Mouse (Mus musculus) adrenal gland (tissue): ENCODE data around the gene Acsbg1.
"Not testable (repeated sequence)": the region's sequence is repeated elsewhere in the genome, so short reads cannot be mapped to it uniquely, and the experiment has no call there.

Experiments used
- intact Hi-C: fragments of 180-260 bp; cut with DNase I; formaldehyde crosslinking; loops from one replicate; pipeline ENCODE4 v1.15.1; 2025

The Acsbg1 gene

DNA sequence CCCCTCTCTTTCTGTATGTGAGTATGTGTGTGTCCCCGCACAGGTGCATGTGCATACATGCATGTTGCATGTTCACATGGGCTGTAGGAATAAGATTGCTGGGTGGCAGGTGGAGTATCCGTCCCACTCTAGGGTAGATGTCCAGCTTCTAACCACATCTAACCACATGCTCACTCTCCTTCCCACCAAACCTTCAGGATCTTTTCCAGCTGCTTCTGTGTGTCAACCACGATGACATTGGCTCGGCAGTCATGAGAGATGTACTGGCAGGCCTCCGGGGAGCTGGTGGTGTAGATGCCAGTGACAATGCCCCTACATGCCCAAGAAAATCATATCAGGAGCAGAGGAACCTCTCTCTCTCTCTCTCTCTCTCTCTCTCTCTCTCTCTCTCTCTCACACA lies 34.4 kb downstream of the Acsbg1 start:
- intact Hi-C loops: no loop called here

DNA sequence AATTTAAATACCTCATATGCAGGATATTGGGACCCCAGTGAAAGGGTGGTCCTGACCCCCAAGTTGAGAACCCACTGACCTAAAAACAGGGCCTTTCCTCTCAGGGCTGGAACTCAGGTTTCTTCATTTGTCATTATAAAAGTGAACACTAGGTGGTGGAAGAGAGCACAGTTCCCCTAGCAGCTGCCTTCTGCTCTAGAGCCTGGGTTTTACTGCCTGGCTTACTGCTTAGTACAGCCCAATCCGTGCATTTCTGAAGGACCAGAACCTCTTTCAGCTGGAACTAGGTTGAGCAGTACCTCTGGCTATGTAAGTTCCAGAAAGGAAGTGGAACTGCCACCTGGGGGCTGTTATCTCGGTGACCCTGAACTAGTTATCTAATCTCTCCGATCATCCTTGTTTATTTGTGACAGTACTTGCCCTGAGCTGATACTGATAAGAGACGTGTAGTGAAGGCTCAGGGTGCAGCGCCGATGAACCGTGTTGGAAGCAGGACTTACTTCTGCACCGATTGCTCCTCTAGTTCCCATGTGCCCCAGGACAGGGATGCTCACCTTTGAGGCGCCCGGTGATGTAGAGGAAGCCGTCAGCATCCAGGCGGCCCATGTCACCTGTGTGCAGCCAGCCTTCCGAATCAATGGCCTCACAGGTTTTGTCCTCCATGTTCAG lies 47.4 kb downstream of the Acsbg1 start:
- intact Hi-C loops: loop anchor here (1.0 kb wide), 1 partner anchor 62 kb away; no protein-coding TSS in a partner anchor

DNA sequence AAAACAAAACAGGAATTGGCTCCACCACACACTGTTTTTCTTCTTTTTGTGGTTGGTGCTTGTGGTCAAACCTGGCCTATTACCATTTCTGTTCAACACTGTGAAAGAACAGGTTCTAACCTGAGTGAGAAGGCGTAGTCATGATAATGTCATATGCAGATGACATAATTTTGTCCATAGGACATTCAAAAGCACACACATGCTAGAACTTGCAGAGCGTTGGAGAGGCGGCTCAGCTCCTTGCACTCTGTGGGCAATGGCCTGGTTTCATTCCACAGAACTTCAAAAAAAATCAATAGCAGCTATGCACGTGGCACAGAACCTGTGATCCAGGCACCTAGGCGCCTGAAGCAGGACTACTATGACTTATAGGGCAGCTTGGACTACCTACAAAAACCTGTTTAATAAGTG lies 48.9 kb downstream of the Acsbg1 start:
- intact Hi-C loops: no loop called here

DNA sequence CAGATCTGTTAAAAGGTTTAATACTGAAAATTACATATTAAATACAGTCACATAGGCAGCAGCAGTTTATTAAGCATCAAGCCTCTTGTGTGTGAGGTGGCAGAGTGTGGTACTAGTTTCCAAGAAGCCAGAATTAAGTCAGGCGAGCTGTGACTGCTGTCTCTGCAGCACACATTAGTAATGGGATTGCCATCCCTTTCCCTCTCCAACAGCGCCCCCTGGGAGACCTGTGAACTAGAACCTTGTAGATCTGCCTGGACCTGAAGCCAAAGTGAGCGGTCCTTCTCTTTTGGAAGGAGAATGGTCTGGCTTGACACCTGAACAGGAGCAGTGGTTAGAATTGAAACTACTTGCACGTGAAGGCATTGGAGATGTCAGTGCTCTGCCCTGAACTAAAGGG lies 56.8 kb downstream of the Acsbg1 start:
- intact Hi-C loops: loop anchor here (5.0 to 10.0 kb wide), 2 partner anchors 53 to 170 kb away; no protein-coding TSS in a partner anchor

DNA sequence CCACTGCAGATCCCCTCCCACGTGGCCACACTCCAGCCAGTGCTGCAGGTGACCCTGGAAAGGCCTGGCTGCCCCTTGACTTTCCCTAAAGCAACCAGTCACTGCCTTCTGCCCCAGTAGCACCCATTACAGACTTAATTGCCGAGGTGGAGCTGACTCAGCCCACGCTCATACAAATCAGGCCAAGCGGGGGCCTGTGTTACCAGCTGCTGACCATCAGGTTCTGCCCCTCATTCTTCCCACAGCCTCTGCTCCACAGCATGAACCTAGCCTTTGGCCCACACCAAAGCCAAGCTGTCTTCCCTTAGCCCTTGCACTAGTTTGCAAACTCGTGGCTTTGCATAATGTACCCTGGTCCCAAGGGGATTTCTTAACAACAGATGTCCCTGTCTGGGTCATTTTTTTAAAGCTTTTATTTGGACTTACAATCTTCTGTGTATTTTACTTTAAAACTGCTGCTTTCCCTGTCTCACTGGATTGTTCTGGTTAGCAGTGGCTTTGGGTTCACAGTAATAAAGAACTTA lies 57.5 kb downstream of the Acsbg1 start:
- intact Hi-C loops: loop anchor here (10.0 kb wide), 1 partner anchor 169 kb away; no protein-coding TSS in a partner anchor

DNA sequence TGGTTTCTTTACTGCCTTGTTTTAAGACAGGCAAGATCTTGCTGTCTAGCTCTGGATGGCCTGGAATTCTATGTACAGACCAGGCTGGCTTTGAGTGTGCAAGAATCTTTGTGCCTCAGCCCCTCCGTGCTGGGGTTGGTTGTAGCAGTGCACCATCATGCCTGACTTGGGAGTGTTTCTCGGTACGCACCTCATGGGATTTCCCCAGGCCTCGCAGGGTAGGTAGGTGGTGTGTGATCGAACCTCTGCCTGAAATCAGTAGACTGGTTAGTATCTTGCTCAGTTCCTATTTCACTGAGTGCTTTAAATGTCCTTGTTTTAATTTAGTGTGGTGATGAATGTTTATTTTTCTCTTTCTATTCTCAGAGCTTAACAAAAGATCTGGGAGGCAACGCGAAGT lies 58.8 kb downstream of the Acsbg1 start:
- intact Hi-C loops: loop anchor here (10.0 kb wide), 1 partner anchor 168 kb away; no protein-coding TSS in a partner anchor

DNA sequence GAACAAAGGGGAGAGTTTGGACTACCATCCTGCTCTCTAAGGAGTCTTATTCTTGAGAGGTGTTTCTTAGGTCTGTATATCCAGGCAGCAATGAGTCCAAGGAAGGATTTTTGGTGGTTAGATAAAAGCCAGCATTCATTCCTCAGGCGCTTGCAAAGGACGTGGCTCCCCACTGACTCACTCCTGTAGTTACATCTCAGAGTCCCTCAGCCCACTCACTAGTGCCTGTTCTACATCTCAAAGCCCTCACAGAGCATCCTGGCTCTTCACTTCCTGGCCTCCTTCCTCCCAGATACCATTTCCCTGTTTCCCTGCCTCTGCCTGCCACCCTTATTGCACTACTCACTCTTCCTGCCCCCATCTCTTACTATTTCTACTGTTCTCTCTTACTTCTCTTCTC lies 59.3 kb downstream of the Acsbg1 start:
- intact Hi-C loops: loop anchor here (10.0 kb wide), 1 partner anchor 168 kb away; no protein-coding TSS in a partner anchor

DNA sequence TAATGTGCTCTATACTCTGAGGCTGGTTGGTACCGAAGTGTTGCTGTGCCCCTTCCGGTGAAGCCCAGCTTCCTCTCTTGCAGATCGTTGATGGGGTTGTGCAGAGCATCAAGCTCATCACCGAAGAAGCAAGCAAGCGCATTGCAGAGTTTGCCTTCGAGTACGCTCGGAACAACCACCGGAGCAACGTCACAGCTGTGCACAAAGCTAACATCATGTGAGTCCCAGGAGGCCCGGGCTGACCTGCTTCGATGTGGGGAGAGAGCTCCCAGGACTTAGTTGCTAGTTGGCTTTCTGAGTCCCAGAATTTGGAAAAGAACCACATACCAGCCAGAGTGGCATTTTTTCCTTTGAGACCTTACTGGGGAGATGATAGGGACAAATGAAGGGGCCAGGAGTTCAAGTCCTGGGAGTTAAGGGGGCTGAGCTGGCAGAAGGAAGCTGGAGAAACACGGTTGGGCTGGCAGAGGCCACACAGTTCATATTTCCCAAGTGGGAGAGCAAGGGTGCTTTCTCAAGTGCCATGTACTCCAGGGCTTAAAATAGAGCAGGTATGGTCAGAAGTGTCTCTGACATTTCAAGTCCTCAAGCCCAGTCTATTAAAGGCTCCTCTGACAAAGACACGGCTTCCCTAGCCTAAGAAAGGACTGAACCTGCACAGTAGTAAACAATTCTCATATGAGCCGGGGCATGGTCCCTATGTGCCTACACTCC lies 64.8 kb downstream of the Acsbg1 start:
- intact Hi-C loops: no loop called here

DNA sequence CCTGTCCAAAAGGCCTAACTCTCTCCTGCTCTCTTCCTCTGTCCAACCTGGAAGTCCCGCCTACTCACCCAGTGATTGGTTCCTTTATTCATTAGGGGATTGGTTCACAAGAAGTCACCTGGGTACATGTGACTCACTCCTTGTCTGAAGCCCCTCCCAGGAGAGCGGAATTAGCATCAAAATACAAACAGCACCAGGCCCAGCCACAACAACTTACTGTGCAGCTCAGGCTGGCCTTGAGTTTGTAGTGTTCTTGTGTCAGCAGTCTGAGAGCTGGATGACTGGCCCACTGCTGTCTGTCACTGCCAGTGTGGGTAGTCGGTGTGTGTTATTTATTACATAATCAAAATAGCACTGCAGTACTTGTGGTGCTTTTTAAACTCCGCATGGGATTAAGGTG lies 68.0 kb downstream of the Acsbg1 start:
- intact Hi-C loops: not testable (repeated sequence)

DNA sequence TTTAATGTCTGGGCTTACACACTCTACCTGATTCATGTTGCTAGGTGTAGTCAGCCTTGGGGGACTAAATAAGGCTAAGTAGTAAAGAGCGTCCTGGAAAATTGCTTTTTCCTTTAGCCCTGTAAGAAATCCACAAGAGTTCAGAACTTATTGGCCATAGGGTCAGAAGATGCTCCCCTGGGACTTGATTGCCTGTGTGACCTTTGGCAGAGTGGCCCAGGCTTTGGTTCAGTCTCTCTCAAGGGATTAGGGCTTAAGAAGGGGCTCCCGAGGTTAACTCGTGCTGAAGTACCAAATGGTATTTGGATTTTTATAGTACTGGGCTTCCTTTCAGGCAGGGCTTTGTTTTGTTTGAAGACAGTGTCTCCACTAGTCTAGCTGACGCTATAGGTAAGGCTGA lies 73.8 kb downstream of the Acsbg1 start:
- intact Hi-C loops: no loop called here

DNA sequence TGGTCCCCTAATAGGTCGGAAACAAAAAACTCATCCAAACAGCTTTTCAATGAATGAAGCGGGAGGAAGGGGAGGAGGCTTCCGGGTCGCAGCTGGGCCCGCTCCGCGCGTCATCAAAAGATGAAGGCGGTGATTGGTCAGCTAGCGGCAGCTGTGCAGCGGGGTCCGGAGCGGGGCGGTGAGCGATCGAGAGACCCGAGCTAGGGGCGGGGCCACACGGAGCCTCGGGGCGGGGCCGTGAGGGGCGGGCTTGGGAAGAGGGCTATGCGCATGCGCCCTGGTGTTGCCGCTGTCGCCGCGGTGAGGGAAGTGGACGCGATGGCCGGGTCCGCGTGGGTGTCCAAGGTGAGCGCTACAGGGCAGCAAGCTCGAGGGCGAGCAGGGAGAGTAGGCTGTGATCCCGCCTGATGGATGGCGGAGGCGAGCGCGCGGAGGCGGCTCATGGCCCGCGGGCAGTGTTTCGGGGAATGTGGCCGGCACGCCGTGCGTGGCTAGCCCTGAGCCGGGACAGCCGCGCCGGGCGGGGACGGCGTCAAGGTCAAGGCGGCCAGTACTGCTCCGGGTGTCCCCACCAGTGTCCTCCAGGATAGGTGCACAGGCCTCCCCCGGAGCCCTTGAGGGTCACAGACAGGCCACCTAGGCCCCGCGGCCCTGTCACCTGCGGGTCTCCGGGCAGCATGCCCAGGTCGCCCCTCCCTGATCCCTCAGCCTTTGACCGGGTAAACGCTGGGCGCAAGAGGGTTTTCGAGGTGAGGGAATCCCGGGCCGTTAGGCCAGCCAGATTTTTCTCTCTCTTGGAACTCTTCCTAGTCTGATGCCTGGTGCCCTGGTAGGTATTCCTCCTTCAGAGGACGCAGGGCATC lies 75.2 kb downstream of the Acsbg1 start, which contains the start of gene Idh3a:
TSS of gene Idh3a (plus strand) at position 136 of the 863 bp plus-strand sequence.
- intact Hi-C loops: no loop called here

DNA sequence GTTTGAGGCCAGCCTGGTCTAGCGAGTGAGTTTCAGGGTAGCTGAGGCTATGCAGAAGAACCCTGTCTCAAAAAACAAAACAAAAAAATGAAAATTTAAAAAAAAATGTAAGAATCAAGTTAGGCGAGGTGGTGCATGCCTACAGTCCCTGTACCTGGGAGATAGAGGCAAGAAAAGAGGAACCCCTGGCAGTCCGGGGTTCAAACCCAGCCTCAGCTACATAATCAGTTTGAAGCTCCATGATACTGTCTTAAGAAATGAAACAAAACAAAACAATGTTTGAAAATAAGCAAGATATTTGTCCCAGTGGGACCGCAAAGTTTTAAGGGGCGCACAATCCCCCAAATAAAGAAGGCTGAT lies 75.9 kb downstream of the Acsbg1 start:
- intact Hi-C loops: no loop called here

DNA sequence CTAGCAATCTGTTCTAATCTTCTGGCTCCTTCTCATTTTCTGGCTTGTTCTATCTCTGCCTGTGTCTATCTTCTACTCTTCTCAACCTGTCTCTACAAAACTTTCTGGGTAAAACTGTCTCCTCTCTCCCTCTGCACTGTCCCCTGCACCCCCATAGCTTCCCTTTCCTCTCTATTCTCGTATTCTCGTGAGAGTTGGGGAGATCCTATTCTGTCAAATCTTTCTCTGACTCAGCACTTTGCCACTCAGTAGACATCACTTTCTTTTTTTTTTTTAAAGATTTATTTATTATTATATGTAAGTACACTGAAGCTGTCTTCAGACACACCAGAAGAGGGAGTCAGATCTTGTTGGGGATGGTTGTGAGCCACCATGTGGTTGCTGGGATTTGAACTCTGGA lies 77.5 kb downstream of the Acsbg1 start:
- intact Hi-C loops: not testable (repeated sequence)

DNA sequence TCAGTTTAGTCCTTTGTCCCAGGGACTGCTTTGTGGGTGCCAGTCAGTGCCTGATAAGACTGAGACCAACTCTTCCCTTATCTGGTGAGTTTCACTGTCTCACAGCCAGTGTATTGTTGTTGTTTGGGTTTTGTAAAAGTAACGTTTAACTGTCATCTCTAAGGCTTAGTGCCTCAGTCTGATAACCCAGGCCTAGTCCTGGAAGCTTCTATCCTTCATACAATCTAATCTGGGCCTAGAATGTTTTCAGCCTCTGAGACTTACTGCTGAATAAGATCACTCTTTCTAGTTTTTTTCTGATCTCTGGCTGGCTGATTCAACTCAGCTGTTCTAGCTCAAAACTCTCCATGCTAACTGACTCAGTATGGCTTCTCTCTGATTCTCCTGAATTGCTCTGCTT lies 78.0 kb downstream of the Acsbg1 start:
- intact Hi-C loops: no loop called here

DNA sequence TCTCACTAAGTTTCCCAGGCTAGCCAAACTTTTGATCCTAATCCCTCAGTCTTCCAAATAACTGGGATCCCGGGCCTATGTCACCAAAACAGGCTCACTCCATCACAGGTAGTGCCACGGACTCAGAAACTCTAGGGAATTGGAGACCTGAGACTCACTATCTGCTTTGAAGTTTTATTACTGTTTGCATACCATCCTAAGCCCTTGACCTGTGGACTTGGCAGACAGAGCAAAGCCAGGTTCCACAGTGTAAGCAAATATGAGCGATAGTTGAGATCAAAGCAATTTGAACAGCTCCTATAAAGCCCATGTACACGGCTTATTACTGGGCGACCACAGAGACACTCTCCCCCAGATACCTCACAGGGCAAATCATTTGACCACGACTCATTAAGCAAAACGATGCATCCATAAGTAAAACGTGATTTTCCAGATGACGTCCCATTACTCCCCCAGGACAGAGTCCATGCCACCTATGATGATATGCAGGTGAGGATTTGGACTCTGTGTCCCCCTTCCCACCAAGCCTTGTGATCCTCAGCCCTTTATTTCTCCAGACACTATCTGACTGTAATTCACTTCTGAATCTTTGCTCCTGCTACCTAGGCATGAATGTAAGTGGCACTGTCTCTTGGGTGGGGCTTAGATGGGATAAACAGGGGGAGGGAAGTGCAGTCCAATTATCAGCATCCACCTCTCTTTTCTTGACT lies 90.4 kb downstream of the Acsbg1 start:
- intact Hi-C loops: no loop called here

DNA sequence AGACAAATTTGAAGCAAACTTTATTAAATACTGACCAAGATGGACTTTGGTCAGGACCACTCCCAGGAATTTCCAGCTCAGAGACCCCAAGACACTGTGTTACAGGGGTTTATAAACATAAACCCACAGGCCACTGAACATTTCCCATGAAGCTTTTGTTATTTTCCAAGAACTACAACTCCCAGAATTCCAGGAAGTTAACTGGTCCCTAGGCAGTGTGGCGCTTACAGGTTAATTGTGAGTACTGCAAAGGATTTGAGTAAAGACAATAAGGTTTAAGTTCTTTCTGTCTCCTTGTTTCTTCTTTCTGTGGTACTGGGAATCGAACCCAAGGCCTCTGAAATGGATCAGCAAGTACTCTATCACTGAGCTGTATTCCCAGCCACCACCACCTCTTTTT lies 92.9 kb downstream of the Acsbg1 start:
- intact Hi-C loops: no loop called here

DNA sequence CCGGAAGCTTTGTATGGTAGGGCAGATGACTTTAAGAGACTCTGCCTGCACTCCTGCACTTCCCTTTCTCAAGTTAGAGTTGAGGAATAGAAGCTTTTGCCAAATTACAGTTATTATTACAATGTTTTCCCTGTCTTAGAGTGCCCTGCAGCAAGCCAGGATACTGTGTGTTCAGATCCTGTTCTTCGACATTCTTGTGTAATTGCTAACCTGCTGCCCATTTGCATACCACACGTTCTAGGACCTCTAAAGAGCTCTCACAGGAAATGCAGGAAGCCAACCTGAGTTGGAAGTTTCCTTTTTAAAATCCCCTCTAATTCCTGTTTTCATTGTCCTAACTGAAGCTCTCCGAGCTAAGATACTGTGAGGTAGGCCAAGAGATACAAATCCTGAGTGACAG lies 94.7 kb downstream of the Acsbg1 start:
- intact Hi-C loops: no loop called here

DNA sequence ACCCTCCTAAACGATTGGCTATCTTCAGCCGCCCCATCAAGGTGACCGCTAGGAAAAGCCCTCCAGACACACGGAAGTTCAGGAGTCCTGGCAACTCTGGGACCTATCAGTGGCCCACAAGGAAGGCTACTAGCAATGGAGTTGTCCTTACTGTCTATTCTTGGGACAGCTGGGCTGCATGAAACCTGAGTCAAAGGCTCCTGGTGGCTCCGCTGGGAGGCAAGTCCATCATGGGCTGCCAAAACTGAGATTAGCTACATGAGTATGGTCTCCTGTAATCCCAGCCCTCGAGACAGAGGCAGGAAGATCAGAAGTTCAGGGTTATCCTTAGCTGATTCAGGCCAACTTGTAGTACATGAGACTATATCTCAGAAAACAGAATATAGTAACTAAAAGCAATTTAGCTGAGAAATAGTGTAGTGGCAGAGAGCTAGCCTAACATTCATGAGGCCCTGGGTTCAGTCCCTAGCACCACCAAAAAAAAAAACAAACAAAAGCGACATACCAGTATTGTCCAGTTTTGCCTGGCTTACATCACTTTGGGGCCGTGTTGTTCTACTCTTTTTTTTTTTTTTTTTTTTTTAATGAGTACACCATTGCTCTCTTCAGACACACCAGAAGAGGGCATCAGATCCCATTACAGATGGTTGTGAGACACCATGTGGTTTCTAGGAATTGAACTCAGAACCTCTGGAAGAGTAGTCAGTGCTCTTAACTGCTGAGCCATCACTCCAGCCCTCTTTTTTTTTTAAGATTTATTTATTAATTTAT lies 100.7 kb downstream of the Acsbg1 start:
- intact Hi-C loops: no loop called here

DNA sequence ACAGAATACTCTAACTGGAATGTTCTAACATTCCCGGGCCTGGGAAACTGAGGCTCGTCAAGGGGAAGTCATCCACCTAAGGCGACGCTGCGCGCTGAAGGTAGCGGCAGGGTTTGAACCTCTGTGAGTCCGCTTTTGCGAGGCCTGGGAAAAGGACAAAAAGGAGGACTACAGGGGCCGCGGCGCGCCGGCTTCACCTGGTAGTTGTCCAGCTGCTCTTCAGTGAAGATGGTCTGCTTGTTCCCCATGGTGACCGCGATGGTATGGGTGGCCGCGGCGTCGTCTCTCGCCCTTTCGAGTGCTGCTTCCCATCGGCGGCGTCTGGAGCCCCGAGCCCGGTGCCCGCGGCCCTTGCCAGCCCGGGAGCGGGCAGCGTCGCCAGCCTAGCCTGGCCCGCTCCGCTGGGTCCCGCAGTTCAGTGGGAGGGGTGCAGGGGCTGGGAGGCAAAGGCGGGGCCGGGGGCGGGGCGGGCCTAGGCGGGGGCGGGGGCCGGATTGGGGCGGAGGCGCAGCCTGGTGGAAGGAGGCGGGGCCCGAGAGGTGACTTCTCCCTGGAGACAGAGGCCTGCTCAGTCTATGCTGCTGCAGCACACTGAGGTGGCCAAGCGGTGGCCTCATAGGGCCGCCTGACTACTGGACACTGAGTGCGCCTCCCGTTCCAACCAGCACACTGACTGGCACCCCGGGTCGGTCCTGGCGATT lies 101.7 kb downstream of the Acsbg1 start, which contains the start of gene Cib2:
TSS of gene Cib2 (minus strand) at position 448 of the 701 bp plus-strand sequence.
- intact Hi-C loops: no loop called here
